Mouse (Mus musculus) cerebellum, adult 2 months (tissue): ENCODE measurements around the gene Rad51b. TPM values are rescaled to one million over a fixed set of nuclear protein-coding genes. Genes with fewer than 3 reads are reported as not detected.

Source experiments
- DNase-seq, 2 experiments: peaks; one replicate each; pipeline ENCODE4 v3.0.0; 2021
- H3K27ac ChIP-seq: fragments of 200-500 bp; 2 replicates; pipeline ENCODE4 v1.5.1; 2012; ENCODE audit warnings: low read length, control low read depth, inconsistent platforms; ENCODE audit not compliant: insufficient read depth
- H3K27me3 ChIP-seq: fragments of 200-500 bp; 2 replicates; pipeline ENCODE4 v1.6.1; 2012; ENCODE audit warnings: inconsistent platforms, mild to moderate bottlenecking, low read length, moderate library complexity; ENCODE audit not compliant: control insufficient read depth, insufficient read depth
- H3K4me1 ChIP-seq: fragments of 200-500 bp; 2 replicates; pipeline ENCODE4 v1.6.1; 2011; ENCODE audit warnings: low read length; ENCODE audit not compliant: control insufficient read depth, insufficient read depth
- H3K4me3 ChIP-seq: fragments of 200-500 bp; replicated peaks from 2 replicates; pipeline ENCODE3; 2011; ENCODE audit warnings: mild to moderate bottlenecking, low read depth, low read length, control low read depth; ENCODE audit not compliant: insufficient read depth
- CTCF ChIP-seq: fragments of 200-500 bp; IDR thresholded peaks from 2 replicates; pipeline ENCODE4 v1.5.1; 2011; ENCODE audit warnings: low read depth, mild to moderate bottlenecking, control low read depth, low read length, moderate library complexity, borderline replicate concordance; ENCODE audit not compliant: insufficient read depth
- POLR2A ChIP-seq: fragments of 200-500 bp; IDR thresholded peaks from 2 replicates; pipeline ENCODE4 v1.6.1; 2011; ENCODE audit warnings: low read length, control low read depth, borderline replicate concordance; ENCODE audit not compliant: insufficient read depth
- WGBS: fragments of 180-500 bp; shearing (Covaris S2); methylation state at CpG from one replicate; pipeline ENCODE4 v1.1.7; 2018; 5-methylcytosine and 5-hydroxymethylcytosine counted together
- polyA plus RNA-seq: library from polyadenylated mRNA; depleted of rRNA; stranded (reverse); fragments of >200 nt; gene quantifications from 2 replicates; pipeline ENCODE4 v1.2.3, GENCODE M21; 2012

The Rad51b gene
- polyA plus RNA-seq, 1 experiment, result 0.23 TPM

DNA sequence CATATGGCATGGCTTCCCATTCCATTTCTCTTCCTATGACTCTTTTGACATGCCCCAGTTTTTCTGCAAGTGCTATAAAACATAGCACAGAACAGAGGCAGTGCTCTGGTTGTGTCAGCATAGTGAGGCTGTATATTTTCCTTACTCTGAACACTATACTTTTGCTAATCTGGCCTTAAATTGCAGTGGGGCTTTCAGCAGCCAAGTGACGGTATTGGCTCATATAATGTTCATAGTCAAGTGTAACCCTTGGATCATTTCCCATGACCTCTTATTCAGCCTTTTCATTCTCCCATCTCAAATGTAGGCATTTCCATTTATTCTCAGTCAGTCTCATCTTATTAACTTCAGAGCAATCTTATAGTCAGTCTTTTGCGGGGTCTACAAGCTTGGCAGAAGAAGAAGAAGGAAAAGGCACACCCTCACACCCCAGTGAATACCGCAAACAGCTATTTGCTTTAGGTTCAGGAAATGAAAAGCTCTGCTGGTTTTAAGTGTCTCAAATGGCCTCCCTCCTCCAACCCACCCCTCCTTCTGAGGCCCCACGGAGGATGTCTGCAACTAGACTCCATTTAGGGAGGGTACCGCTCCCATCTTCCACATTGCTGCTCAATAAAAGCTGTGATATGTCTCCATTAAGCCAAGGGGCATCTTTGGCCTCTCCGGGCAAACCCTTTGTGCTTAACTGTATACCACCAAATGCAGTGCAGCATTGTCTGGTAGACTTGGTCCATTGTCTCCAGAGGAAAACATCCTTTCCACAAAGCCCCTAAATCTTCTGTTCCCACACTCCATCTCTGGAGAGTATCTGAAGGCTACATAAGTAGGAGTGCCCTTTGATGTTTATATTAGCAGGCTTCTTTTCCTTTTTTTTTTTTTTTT lies 277.3 kb downstream of the Rad51b start:
- H3K27ac ChIP-seq, result no peak overlapping the region
- H3K4me3 ChIP-seq, result no peak overlapping the region

DNA sequence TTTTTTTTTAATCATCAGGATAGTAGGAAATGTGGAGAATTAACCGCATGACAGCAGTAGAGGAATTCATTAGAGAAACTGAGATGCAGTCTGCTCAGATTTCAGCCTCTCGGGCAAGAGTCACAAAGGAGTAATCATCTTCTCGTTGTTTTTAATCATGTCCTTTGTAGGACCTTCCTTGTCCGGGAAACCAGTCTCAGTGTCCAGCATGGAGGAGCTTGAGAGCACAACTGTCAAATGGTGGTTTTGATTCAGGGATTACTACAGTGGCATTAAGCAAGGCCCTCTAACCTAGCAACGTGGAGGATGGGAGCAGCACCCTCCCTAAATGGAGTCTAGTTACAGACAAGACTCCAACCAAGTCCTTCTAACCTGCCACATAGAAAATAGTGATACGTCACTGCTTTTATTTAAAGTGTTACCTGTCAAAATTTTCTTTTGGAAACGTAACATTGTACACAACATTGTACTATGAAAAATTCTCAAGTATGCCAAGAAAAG lies 278.0 kb downstream of the Rad51b start:
- DNase-seq, result no peak
- 89% methylated on average over 7 of the region's 7 CpGs for WGBS
- H3K27me3 ChIP-seq, result no peaks in the 10 kb centered on the region
- H3K27ac ChIP-seq, result no peak overlapping the region
- TF ChIP-seq POLR2A, result no peak
- no peak for TF ChIP-seq CTCF
- H3K4me3 ChIP-seq, result no peak overlapping the region
- H3K4me1 ChIP-seq, result no peaks in the 10 kb centered on the region

More for the DNA sequence above, 277.3 kb downstream of the Rad51b start:
- 73% methylated on average over 6 of the region's 6 CpGs for WGBS
- Histone ChIP-seq H3K27me3 (no peaks in the 10 kb centered on the region), H3K4me1 (no peaks in the 10 kb centered on the region)
- TF ChIP-seq CTCF (no peak), POLR2A (no peak)
- no peak for DNase-seq

DNA sequence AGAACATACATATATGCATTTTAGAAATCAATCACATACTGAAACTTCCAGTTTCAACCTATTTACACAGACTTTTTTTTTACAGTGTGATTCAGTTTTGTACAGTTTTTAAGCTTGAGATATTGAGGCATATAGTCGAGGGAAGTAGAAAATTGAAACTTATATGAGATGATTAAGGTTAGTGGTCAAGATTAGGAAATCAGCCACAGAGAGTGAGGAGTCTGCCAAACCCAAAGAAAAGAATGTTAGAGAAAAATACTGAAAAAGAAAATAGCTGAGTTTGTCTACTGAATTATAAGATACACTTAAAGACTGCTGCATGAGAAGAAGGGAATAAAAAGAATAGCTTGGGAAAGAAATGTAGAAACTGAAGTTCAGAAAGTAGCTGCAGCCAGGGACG lies 280.4 kb downstream of the Rad51b start:
- Histone ChIP-seq H3K27me3 (no peaks in the 10 kb centered on the region), H3K4me1 (no peaks in the 10 kb centered on the region), H3K4me3 (no peak overlapping the region), H3K27ac (no peak overlapping the region)
- no peak for DNase-seq
- no peak for TF ChIP-seq POLR2A
- no peak for TF ChIP-seq CTCF
- 92% methylated on average over 2 of the region's 2 CpGs for WGBS

DNA sequence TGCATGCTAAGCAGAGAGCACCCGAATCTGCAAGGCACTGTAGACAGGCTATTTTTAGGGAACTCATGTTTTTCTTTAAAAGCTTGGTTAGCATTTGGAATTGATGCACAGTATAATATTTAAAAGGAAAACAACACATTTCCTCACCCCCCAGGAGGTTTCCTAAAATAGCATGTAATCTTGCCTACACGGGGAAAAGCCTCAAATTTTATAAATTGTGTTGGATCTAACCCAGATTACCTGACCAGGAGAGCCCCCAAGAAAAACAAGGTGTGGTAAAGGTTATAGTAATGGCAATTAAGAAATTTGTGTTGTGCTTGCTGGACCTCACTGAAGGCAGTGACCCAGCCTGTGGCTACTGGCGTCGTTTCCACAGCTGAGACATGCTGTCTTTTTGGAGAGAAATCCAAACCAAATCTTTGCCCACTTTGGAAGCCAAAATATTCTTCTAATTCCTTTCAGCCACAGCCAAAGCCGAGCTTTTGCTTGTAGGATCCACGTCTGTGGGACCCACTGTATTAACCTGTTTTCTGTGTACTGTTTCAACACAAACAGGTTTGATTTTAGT lies 282.0 kb downstream of the Rad51b start:
- H3K4me1 ChIP-seq, result no peaks in the 10 kb centered on the region
- DNase-seq, result peak in 1 of 2 experiments; percentile 2
- 12% methylated on average over 6 of the region's 6 CpGs for WGBS
- H3K4me3 ChIP-seq, result no peak overlapping the region
- TF ChIP-seq POLR2A, result no peak
- no peak for TF ChIP-seq CTCF
- no peaks in the 10 kb centered on the region for H3K27me3 ChIP-seq
- H3K27ac ChIP-seq, result no peak overlapping the region

DNA sequence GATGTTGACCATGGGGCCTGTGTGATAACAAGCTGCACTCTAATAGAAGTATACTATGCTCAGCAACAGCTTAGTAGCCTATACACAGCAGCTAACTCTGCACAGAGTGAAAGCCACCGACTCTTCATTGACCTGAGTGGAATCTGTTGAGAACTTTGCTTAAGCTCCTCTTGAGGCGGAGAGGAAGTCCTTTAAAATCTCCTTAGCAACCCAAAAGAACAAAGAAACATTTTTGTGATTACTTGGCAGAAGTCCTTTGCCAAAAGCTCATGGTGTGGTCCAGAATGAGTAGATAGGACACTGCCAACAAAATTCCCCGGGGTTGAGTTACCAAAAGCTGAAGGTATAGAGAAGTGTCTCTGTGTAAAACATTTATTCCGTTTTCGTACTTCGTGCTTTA lies 282.8 kb downstream of the Rad51b start:
- H3K27ac ChIP-seq, result no peak overlapping the region
- WGBS, result 66% methylated on average over 6 of the region's 6 CpGs
- no peaks in the 10 kb centered on the region for H3K27me3 ChIP-seq
- no peak for TF ChIP-seq POLR2A
- TF ChIP-seq CTCF, result no peak
- no peaks in the 10 kb centered on the region for H3K4me1 ChIP-seq
- no peak for DNase-seq
- H3K4me3 ChIP-seq, result no peak overlapping the region

DNA sequence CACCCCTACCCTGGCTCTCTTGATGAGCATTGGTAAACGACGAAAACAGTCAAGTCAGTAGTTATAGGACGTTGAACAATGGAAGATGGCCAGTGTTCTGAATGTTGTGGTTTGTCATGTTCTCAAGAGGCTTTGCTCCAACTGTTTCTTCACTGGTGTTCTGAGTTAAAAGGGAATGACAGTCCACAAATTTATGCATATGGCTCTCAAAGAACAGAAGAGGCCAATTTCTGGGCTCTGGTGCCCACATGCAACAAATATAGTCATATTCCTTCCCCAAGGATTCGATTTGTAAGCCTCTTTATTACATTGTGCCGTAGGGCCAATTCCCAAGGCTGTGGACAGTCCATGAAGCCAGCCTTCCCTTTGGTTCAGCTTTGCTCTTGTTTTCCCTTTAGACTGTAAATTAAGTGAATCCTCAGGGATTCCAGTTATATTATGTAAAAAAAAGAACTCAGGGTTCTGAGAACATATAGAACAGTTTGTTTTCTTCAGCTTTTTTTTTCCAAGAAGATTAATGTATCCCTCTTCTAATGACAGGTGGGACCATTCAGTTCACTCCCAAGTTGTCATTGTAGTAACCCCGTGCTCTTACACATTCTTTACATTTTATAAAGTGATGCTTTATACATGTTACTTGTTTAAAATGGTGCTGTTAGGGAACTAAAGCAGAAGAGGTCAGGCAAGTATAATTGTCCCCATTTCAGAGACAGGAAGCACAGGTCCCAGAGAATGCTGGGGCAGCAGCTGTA lies 287.6 kb downstream of the Rad51b start:
- TF ChIP-seq POLR2A (no peak), CTCF (no peak)
- Histone ChIP-seq H3K27me3 (no peaks in the 10 kb centered on the region), H3K27ac (no peak overlapping the region), H3K4me1 (no peaks in the 10 kb centered on the region), H3K4me3 (no peak overlapping the region)
- 61% methylated on average over 6 of the region's 6 CpGs for WGBS
- no peak for DNase-seq

GRCm38 (mm10) chr12:79585336-79585735 lies 288.3 kb downstream of the Rad51b start:
- Histone ChIP-seq H3K27ac (no peak overlapping the region), H3K4me1 (no peaks in the 10 kb centered on the region), H3K27me3 (no peaks in the 10 kb centered on the region), H3K4me3 (no peak overlapping the region)
- no peak for TF ChIP-seq CTCF
- no peak for TF ChIP-seq POLR2A
- no peak for DNase-seq
- WGBS, result 97% methylated on average over 2 of the region's 2 CpGs
